Mouse (Mus musculus) gastrocnemius, adult 18-20 months (tissue): ENCODE data around the gene Fads6. TPM values are rescaled to one million over a fixed set of nuclear protein-coding genes. Genes with fewer than 3 reads are reported as not detected.
A peak's percentile ranks its signal among the peaks of the same experiment; 100 is the strongest.

Experiments used
- DNase-seq: peaks from one replicate; pipeline ENCODE4 v3.0.0; 2021; ENCODE audit warnings: low spot score
- total RNA-seq, 2 experiments: library from RNA; stranded (reverse); gene quantifications; 2 replicates each; pipeline ENCODE4 v1.2.3; 2021

Fads6 gene
- total RNA-seq, 2 experiments from 2014 or later: 4.7 to 6.0 TPM

- no peak for DNase-seq
These were observed 39.5 kb downstream of the Fads6 start for GRCm38 (mm10) chr11:115257775-115258510.

GRCm38 (mm10) chr11:115251258-115251657, 46.2 kb downstream of the Fads6 start:
- no peak for DNase-seq

DNA sequence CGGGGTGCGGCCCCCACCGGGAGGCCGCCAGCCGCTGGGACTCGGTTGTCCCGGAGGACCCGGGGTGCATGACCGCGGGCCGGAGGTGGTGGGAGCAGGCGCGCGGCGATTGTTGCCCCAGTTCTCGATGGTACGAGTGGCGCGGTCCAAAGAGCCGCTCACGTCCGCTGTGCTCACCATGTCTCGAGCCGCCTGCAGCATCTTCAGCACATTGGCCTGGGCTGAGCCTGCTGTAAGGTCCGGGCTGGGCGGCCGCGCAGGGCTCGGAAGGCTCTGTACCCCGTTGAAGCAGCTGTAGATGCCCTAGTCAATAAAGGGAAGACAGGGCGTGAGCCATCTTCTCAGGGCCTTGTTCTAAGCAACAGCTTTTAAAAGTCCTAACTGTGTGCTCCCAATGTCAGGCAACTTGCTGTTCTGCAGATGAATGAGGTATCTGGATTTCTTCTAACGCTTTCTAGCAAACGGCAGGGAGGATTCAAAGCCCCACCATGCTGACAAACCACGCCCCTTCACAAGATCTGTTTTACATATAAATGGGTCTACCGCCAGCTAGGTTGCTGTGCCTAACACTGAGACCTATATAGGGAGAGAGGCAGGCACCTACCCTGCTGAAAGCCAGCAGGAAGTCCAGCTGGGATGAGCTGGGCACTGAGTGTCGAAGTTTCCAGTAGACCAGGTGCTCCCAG, 46.9 kb downstream of the Fads6 start:
- DNase-seq: no peak

DNA sequence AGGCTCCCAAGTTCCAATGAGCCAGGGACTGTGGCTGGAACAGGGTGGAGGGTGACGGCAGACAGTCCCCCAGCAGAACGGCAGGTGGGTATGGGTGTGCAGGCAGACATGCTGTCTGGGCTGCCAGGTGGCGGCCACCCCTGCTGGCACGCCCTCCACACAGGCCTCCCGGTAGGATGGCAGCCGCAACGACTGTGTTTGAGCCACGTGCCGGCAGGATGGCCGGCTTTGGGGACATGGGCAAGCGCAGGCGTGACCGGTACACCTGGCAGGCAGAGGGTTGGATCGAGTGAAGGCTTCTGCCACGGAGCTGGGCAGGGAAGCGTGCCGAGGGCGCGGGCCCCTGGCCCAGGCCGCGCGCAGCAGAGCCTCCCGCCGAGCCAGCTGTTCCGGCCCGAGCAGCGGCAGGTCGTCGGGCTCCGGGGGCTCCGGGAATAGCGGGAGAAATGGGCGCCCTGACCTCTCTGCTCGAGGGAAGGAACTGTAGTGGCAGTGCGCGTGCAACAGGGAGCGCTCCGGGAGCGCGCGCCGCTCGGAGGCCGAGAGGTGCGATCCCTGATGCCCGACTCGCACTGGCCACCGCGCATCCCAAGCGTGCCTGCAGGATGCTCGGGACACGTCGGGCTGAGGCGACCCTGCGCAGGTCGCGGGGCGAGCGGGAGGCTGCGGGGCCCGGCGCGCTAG, 47.6 kb downstream of the Fads6 start:
- DNase-seq: no peak

DNA sequence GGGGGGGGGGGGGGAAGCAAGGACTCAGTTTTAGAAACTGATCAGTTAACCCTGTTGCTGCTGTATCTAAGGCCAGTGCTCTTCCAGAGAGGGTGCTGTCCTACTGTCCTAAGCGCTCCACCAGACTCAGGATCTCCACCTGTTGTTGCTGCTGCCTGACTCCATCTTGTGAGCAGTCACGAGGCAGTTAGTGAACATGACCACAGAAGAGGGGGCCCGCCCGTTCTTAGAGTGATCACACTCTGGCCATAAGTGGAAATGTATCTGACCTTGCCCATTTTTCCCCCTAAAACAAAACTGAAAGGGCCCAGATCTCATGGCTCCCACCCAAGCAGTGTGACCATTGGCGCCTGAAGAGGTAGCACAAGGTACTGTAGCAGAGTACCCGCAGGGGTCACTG, 49.5 kb downstream of the Fads6 start:
- DNase-seq: no peak

DNA sequence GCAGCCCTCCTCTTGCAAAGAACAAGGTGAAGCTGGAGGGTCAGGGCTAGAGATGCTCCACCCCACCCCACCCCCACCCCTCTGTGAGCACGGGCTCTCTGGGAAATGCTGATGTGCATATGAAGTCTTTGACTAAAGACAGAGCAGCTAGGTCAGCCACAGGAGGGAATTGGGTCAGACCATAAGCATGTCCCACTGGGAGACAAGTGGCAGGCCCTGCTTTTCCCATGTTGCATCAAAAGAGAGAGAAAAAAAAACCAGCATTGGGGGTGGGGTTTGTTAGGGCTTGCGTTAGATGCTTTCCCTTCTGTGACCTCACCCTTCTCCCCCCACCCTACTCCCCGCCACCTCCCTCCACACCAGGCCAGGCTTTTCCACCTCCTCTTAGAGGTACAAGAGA, 50.2 kb downstream of the Fads6 start:
- DNase-seq: no peak

DNA sequence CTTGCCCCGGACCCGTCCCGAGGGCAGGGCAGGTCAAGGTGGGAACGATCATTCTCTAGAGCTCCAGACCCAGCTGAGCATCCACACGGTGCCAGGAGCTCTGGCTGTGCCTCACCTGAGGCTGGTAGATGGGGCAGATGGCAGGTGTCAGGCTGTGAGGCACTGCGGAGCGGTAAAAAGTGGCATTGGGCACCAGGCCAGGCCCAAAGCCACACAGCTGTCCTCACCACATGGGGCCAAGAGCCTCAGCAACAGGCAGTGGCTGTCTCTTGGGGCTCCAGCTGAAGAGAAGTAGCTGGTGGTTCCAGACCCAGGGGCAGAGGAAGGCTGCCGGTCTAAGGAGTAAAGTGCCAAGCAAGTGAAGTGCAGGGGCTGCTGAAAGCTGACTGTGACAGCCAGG, 51.1 kb downstream of the Fads6 start:
- DNase-seq: no peak

GRCm38 (mm10) chr11:115244840-115245239, 52.6 kb downstream of the Fads6 start:
- no peak for DNase-seq

GRCm38 (mm10) chr11:115243783-115244182, 53.7 kb downstream of the Fads6 start:
- DNase-seq: no peak

GRCm38 (mm10) chr11:115242746-115243145, 54.7 kb downstream of the Fads6 start:
- DNase-seq: no peak

DNA sequence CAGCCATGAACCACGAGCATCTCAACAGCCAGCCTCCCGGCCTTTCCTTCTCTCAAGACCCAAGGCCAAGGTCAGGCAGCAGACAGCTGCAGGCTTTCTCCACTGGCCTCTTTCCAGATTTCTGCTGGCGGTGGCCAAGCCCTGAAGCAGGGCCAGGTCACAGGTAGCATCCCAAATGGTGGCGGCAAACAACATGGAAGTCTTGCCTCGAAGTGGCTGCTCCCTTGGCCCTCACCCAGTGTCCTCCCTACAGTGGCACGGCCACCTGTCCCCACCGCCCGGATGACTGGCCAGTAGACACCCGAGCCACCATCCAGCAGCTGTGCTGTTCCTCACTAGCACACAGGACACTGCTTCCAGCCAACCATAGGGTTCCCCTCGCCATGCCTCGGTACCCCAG, 56.1 kb downstream of the Fads6 start:
- DNase-seq: peak; percentile 90

- no peak for DNase-seq
These were observed 60.9 kb downstream of the Fads6 start for GRCm38 (mm10) chr11:115236570-115236969.

GRCm38 (mm10) chr11:115234320-115235044, 63.0 kb downstream of the Fads6 start:
- no peak for DNase-seq

- no peak for DNase-seq
These were observed 63.8 kb downstream of the Fads6 start for GRCm38 (mm10) chr11:115233526-115234290.

GRCm38 (mm10) chr11:115232889-115233288, 64.6 kb downstream of the Fads6 start:
- no peak for DNase-seq

DNA sequence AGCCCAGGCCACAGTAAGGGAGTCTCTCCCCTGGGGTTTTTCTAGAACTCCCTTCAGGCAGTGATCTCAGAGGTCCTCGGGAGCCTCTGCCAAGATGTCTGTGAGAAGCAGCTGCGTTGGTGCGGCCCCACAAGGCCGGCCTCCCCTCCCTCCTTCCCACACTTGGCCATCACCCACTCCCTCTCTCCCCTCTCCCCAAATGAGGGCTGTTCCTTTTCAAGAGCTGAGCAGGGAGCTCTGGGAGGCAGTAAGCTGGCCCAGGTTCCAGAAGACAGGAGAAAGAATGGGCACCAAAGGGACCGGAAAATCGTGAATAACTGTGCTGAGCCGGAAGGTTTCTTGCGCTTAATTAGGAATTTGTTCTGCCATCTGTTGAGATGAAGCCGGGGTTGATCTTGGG, 65.5 kb downstream of the Fads6 start:
- no peak for DNase-seq

DNA sequence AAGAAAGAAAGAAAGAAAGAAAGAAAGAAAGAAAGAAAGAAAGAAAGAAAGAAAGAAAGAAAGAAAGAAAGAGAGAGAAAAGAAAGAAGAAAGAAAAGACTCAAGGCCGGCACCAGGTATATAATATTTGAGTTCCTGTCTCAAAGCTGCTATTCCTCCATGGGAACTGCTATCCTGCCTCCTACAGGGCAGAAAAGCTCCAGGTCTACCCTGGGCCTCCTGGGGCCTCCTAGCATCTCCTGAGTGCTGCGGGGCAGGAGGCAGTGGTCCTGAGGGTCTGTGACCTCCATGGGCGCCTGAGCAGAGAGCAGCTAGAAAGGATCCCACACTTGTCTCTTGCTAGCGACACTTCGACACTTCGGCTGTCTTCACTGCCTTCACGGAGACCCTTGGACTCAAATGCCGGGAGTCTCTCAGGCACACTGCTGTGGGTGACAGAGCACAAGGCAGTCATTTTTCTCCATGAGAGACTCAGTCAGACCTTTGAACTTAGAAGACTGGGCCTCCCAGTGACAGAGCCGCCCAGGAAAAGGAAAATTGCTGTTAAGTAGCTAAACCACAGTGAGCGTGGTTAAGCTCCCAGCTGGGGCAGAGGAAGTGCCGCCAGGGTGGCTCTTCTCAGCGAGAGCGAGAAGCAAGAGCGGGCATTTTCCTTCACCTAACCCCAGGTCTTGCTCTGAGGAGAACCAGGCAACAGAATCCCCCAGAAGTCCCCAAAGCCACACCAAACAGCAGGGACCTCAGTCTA, 66.1 kb downstream of the Fads6 start:
- no peak for DNase-seq
